In the genomic region with DNA sequence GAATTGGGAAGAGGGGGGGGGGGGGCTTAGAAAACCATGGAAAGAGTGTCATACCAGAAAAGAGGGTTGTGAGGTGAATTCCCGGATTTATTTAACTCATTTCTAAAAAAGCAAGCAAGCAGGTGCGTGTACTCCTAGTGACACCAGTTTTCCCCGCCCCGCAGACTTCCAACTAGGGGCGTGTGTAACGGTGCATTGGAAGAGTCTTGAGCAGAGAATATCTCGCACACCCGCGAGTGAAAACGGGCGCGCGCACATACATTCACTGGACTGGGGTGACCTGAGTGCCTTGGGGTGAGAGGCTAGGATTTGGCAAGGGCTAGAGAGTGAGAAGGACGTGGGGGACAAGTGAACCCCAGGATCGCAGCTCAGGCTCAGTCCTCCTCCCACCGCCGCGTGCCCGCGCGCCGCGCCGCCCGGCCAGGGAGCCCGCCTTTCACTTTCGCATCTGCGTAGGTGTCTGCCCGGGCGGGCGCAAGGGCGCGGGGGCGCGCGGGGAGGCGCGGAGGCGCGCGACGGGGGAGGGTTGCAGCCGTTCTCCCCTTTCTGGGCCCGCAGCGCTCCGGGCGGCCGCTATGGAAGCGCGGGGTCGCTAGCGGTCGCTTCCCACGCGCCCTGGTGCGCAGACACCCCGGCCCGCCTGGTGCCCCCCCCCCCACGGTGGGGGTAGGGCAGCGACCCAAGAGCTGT, we compare ENCODE assay signal across 8 mouse cellular contexts. TPM values are rescaled to one million over a fixed set of nuclear protein-coding genes. Genes with fewer than 3 reads are reported as not detected.
A peak's percentile ranks its signal among the peaks of the same experiment; 100 is the strongest.
DNase-seq lines count a peak whose midpoint lies in the region; ATAC-seq and TF ChIP-seq lines count a peak whose summit lies in the region.

No protein-coding gene starts in this region.

- under 1% methylated on average over 44 of the region's 60 CpGs for WGBS in embryonic facial prominence, embryonic 11.5 days
- under 1% methylated on average over 57 of the region's 60 CpGs for WGBS in kidney, adult 2 months
- 0% methylated on average over 39 of the region's 60 CpGs for WGBS in midbrain, embryonic 16.5 days
- WGBS in stomach, embryonic 15.5 days = under 1% methylated on average over 52 of the region's 60 CpGs

- peak overlapping the region; percentile 97 for H3K4me2 ChIP-seq in embryonic facial prominence, embryonic 11.5 days (ENCODE audit: low read depth, low read length)
- H3K4me2 ChIP-seq in midbrain, embryonic 16.5 days (ENCODE audit: low read length) = peak overlapping the region; percentile 100
- H3K4me2 ChIP-seq in stomach, embryonic 15.5 days = peak overlapping the region; percentile 91

- peak overlapping the region; percentile 59 for H3K4me3 ChIP-seq in embryonic facial prominence, embryonic 11.5 days (ENCODE audit: low read depth, low read length)
- peak overlapping the region; percentile 77 for H3K4me3 ChIP-seq in kidney, adult 2 months (ENCODE audit: insufficient read depth, low read depth, low read length)
- peak overlapping the region; percentile 84 for H3K4me3 ChIP-seq in midbrain, embryonic 16.5 days (ENCODE audit: low read depth, low read length)
- H3K4me3 ChIP-seq in stomach, embryonic 15.5 days (replicated peaks) = peak overlapping the region; percentile 70

- H3K9me3 ChIP-seq in embryonic facial prominence, embryonic 11.5 days (replicated peaks; ENCODE audit: control insufficient read depth, low read length) = no peaks in the 10 kb centered on the region
- no peaks in the 10 kb centered on the region for H3K9me3 ChIP-seq in midbrain, embryonic 16.5 days (replicated peaks; ENCODE audit: control insufficient read depth, low read length, poor library complexity, severe bottlenecking)
- H3K9me3 ChIP-seq in stomach, embryonic 15.5 days = no peaks in the 10 kb centered on the region

- no peak overlapping the region for H3K27ac ChIP-seq in embryonic facial prominence, embryonic 11.5 days (replicated peaks; ENCODE audit: low read depth, low read length)
- peak overlapping the region; percentile 24; the same call in 1 of the 2 replicates for H3K27ac ChIP-seq in kidney, adult 2 months (ENCODE audit: insufficient read depth, low read depth, low read length)
- H3K27ac ChIP-seq in midbrain, embryonic 16.5 days (ENCODE audit: low read length) = no peak overlapping the region
- no peak overlapping the region for H3K27ac ChIP-seq in stomach, embryonic 15.5 days

- no peak for TF ChIP-seq POLR2A in kidney, adult 2 months (IDR thresholded peaks at IDR 0.05; ENCODE audit: low read depth, low read length)

- TF ChIP-seq CTCF in kidney, adult 2 months (conservative IDR thresholded peaks at IDR 0.05; ENCODE audit: insufficient read depth, insufficient read length, low read depth, low read length) = no peak

- ATAC-seq in embryonic facial prominence, embryonic 11.5 days (replicated peaks; ENCODE audit: insufficient number of reproducible peaks, low FRiP score, low TSS enrichment, low read depth) = 0 out of 2 replicates have a peak, but pooled peaks have one; percentile 6
- peak; percentile 49 for ATAC-seq in midbrain, embryonic 16.5 days
- peak; percentile 33; the same call in 1 of the 2 replicates for ATAC-seq in stomach, embryonic 15.5 days (ENCODE audit: insufficient read depth, low FRiP score, low read depth)

- DNase-seq in layer of hippocampus, adult 11-12 months (ENCODE audit: low spot score) = peak; percentile 72
- DNase-seq in layer of hippocampus, postnatal 10 days (ENCODE audit: low spot score in 2 of 2) = no peak
- DNase-seq in embryonic facial prominence, embryonic 11.5 days (ENCODE audit: low spot score) = peak; percentile 54
- DNase-seq in heart, adult 8-10 months (ENCODE audit: low spot score) = peak; percentile 74
- peak; percentile 79 for DNase-seq in kidney, adult 2 months
- peak; percentile 55 for DNase-seq in liver

- H3K9ac ChIP-seq in embryonic facial prominence, embryonic 11.5 days (replicated peaks; ENCODE audit: low read length) = peak overlapping the region; percentile 36
- H3K9ac ChIP-seq in midbrain, embryonic 16.5 days (ENCODE audit: low read depth, low read length) = peak overlapping the region; percentile 72
- peak overlapping the region; percentile 22; the same call in 1 of the 2 replicates for H3K9ac ChIP-seq in stomach, embryonic 15.5 days

- peaks cover 33% of the 10 kb centered on the region for H3K27me3 ChIP-seq in embryonic facial prominence, embryonic 11.5 days (ENCODE audit: control insufficient read depth, insufficient read depth, low read length)
- no peaks in the 10 kb centered on the region for H3K27me3 ChIP-seq in kidney, adult 2 months (replicated peaks; ENCODE audit: control insufficient read depth, insufficient read depth, low read length)
- H3K27me3 ChIP-seq in midbrain, embryonic 16.5 days (ENCODE audit: control insufficient read depth, insufficient read depth, low read depth, low read length) = peaks cover 3% of the 10 kb centered on the region
- peaks cover 19% of the 10 kb centered on the region; the same call in 1 of the 2 replicates for H3K27me3 ChIP-seq in stomach, embryonic 15.5 days (replicated peaks)

- H3K4me1 ChIP-seq in embryonic facial prominence, embryonic 11.5 days (ENCODE audit: control insufficient read depth, insufficient read depth, low read length) = no peaks in the 10 kb centered on the region; the same call in 1 of the 2 replicates
- no peaks in the 10 kb centered on the region for H3K4me1 ChIP-seq in kidney, adult 2 months (ENCODE audit: control insufficient read depth, insufficient read depth, low read length)
- H3K4me1 ChIP-seq in midbrain, embryonic 16.5 days (ENCODE audit: control insufficient read depth, insufficient read depth, low read length) = peaks cover 13% of the 10 kb centered on the region
- peaks cover 18% of the 10 kb centered on the region for H3K4me1 ChIP-seq in stomach, embryonic 15.5 days

- H3K36me3 ChIP-seq in embryonic facial prominence, embryonic 11.5 days (replicated peaks; ENCODE audit: control insufficient read depth, insufficient read depth, low read depth, low read length) = no peaks in the 10 kb centered on the region
- no peaks in the 10 kb centered on the region for H3K36me3 ChIP-seq in kidney, adult 2 months (ENCODE audit: control insufficient read depth, insufficient read depth, low read length)
- H3K36me3 ChIP-seq in midbrain, embryonic 16.5 days (ENCODE audit: control insufficient read depth, insufficient read depth, low read length) = no peaks in the 10 kb centered on the region
- no peaks in the 10 kb centered on the region for H3K36me3 ChIP-seq in stomach, embryonic 15.5 days

RNA-seq across cellular contexts. Expression of gene Nr3c2, which starts 0.4 kb away (rescaled TPM):
- total RNA-seq in layer of hippocampus, postnatal 10 days (2021) = 100 to 1,000 TPM in 1 of 2 experiments, 10 to 100 TPM in 1; 99.2 to 107 TPM
- 0.58 and 0.61 TPM in 2 replicates for polyA plus RNA-seq in embryonic facial prominence, embryonic 11.5 days (2014; fragmentation: Nextera tagmentation; extraction: Ambion mirVana)
- total RNA-seq in heart, adult 8-10 months (2022) = 10 to 100 TPM; 20.8 to 37.4 (median 29.7) TPM
- 7.6 and 9.2 TPM in 2 replicates for polyA plus RNA-seq in kidney, adult 2 months (2012; rRNA removed)
- polyA plus RNA-seq in midbrain, embryonic 16.5 days (2015; fragmentation: Nextera tagmentation; extraction: Ambion mirVana) = 2.4 and 3.0 TPM in 2 replicates
- 2.2 and 3.3 TPM in 2 replicates for polyA plus RNA-seq in stomach, embryonic 15.5 days (2015; fragmentation: Nextera tagmentation; extraction: Ambion mirVana)

Comparison
In these comparisons a context has a peak if more than half of its experiments do, and no peak if none do; other contexts are left out.
1. DNase-seq: peak in layer of hippocampus, adult 11-12 months (single experiment), embryonic facial prominence, embryonic 11.5 days (single experiment), heart, adult 8-10 months (single experiment), kidney, adult 2 months (single experiment) and liver (single experiment); none in layer of hippocampus, postnatal 10 days (0 of 2).
2. H3K9ac ChIP-seq: peak in every context shown above with its lines; median percentile 72 in midbrain, embryonic 16.5 days; 36 in embryonic facial prominence, embryonic 11.5 days; 22 in stomach, embryonic 15.5 days.
3. Peak in every context shown above with its lines, with median percentiles within 50 percentile points of each other: ATAC-seq, H3K4me2 ChIP-seq and H3K4me3 ChIP-seq.